Mouse (Mus musculus) adrenal gland, postnatal 14 days (tissue): Measurements from ENCODE around the gene Gm5935. TPM values are rescaled to one million over a fixed set of nuclear protein-coding genes. Genes with fewer than 3 reads are reported as not detected.
"Not testable (repeated sequence)": the region's sequence is repeated elsewhere in the genome, so short reads cannot be mapped to it uniquely, and the experiment has no call there.

ENCODE experiments used
- DNase-seq: peaks from one replicate; pipeline ENCODE4 v3.0.0; 2021; ENCODE audit warnings: mixed read lengths
- long read RNA-seq, 2 experiments: library from polyadenylated mRNA; stranded (forward); transcript quantifications; one replicate each; pipeline ENCODE4 v2.0.0; 2021
- total RNA-seq: library from RNA; stranded (reverse); gene quantifications from 2 replicates; pipeline ENCODE4 v1.2.3, GENCODE M21; 2021

Gene Gm5935
- not detected in 2 replicates for total RNA-seq
- long read RNA-seq, experiment 1: 0 reads
- long read RNA-seq, experiment 2: 0 reads

DNA sequence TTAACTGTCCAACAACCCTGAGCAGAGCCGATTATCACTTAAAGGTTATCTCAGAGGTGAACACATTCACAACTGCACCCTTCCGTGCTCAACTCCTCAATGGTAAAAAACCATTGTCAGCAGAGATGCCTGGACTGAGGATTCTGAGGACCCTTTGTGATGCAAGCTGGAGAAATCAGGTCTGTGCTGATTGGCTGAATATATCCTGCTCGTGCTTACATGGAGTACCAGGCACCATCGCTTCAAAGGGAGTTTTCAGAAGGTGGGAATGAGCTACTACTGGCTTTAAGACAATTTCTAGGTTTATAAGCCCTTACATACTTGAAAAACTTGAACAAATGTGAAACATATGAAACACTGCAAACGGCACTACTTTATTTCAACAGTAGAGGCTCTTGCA lies at the start of gene Gm5935:
Gene Gm5935, minus strand, starts transcription at position 101 of the 400 bp plus-strand sequence.
- DNase-seq: not testable (repeated sequence)

Other genes with a start within 250 kb of the Gm5935 start
- gene Gm4297, start 200.3 kb downstream of the Gm5935 start, total RNA-seq: not detected in 2 replicates